Mouse (Mus musculus): ENCODE results near the gene Cfap73.

GRCm38 (mm10) chr5:120631128-120631527 lies 2.9 kb downstream of the Cfap73 start:
- TF ChIP-seq TAL1 (IDR thresholded peaks at IDR 0.05; ENCODE audit: low read length) (no peak), GATA1 (IDR thresholded peaks at IDR 0.05; ENCODE audit: low read length) (no peak)
